Mouse (Mus musculus) hindbrain, embryonic 12.5 days (tissue): ENCODE measurements around the gene Nudcd3. TPM values are rescaled to one million over a fixed set of nuclear protein-coding genes. Genes with fewer than 3 reads are reported as not detected.

Experiments used
- ATAC-seq: fragments of 200-750 bp; cut with Nextera tagmentation; 2 replicates; pipeline ENCODE4 v1.8.0; 2017; ENCODE audit warnings: moderate TSS enrichment; ENCODE audit not compliant: low FRiP score
- H3K27ac ChIP-seq: fragments of 300-500 bp; sonication (generic); 2 replicates; pipeline ENCODE4 v1.5.1; 2016; ENCODE audit warnings: mild to moderate bottlenecking
- H3K27me3 ChIP-seq: fragments of 300-500 bp; sonication (generic); 2 replicates; pipeline ENCODE4 v1.6.1; 2016; ENCODE audit warnings: mild to moderate bottlenecking
- H3K36me3 ChIP-seq: fragments of 300-500 bp; sonication (generic); 2 replicates; pipeline ENCODE4 v1.6.1; 2016; ENCODE audit warnings: mild to moderate bottlenecking
- H3K4me1 ChIP-seq: fragments of 300-500 bp; sonication (generic); 2 replicates; pipeline ENCODE4 v1.6.1; 2016
- H3K4me2 ChIP-seq: fragments of 300-500 bp; sonication (generic); replicated peaks from 2 replicates; pipeline ENCODE4 v1.6.1; 2016; ENCODE audit warnings: mild to moderate bottlenecking
- H3K4me3 ChIP-seq: fragments of 300-500 bp; sonication (generic); 2 replicates; pipeline ENCODE4 v1.5.1; 2016; ENCODE audit warnings: mild to moderate bottlenecking
- H3K9ac ChIP-seq: fragments of 300-500 bp; sonication (generic); 2 replicates; pipeline ENCODE4 v1.6.1; 2016; ENCODE audit warnings: mild to moderate bottlenecking, moderate library complexity
- H3K9me3 ChIP-seq: fragments of 300-500 bp; sonication (generic); replicated peaks from 2 replicates; pipeline ENCODE4 v1.6.1; 2016; ENCODE audit warnings: mild to moderate bottlenecking
- WGBS: fragments of 180-500 bp; shearing (Covaris S2); methylation state at CpG from one replicate; pipeline ENCODE4 v1.1.7; 2016; 5-methylcytosine and 5-hydroxymethylcytosine counted together
- polyA plus RNA-seq: library from polyadenylated mRNA; unstranded; fragments of >200 nt; fragmentation: Nextera tagmentation; extraction: Ambion mirVana; gene quantifications from 2 replicates; pipeline ENCODE4 v1.2.1, GENCODE M21; 2016

Nudcd3 gene
- polyA plus RNA-seq, 1 experiment from 2014 or later, result 57.7 TPM

- H3K36me3 ChIP-seq, result no peaks in the 10 kb centered on the region
- peak; percentile 82 for ATAC-seq
- H3K9me3 ChIP-seq, result no peaks in the 10 kb centered on the region
- WGBS, result under 1% methylated on average over 35 of the region's 35 CpGs
- peak within 1 kb of the TSS; percentile 94 for H3K4me2 ChIP-seq
- H3K4me1 ChIP-seq, result peaks cover 26% of the 10 kb centered on the region
- H3K9ac ChIP-seq, result peak within 1 kb of the TSS; percentile 96
- H3K27me3 ChIP-seq, result no peaks in the 10 kb centered on the region
- peak within 1 kb of the TSS; percentile 99 for H3K4me3 ChIP-seq
- H3K27ac ChIP-seq, result peak within 1 kb of the TSS; percentile 94
Observed at GRCm38 (mm10) chr11:6199410-6200086, 667 bp downstream of the Nudcd3 start, which contains the start of gene A730071L15Rik. Gene A730071L15Rik (plus strand): TSS chr11:6200029.

- Histone ChIP-seq H3K36me3 (no peaks in the 10 kb centered on the region), H3K9me3 (no peaks in the 10 kb centered on the region), H3K27me3 (no peaks in the 10 kb centered on the region), H3K4me3 (peak overlapping the region; percentile 99; the same call in 1 of the 2 replicates), H3K4me2 (peak overlapping the region; percentile 94), H3K27ac (no peak overlapping the region), H3K9ac (no peak overlapping the region), H3K4me1 (peaks cover 26% of the 10 kb centered on the region)
- WGBS, result 92% methylated on average over 4 of the region's 4 CpGs
- no peak for ATAC-seq
Observed at GRCm38 (mm10) chr11:6198449-6198848, 1.8 kb downstream of the Nudcd3 start.

- Histone ChIP-seq H3K9ac (no peak overlapping the region), H3K9me3 (no peaks in the 10 kb centered on the region), H3K4me2 (no peak overlapping the region), H3K27me3 (no peaks in the 10 kb centered on the region), H3K4me3 (no peak overlapping the region), H3K27ac (no peak overlapping the region), H3K4me1 (peaks cover 26% of the 10 kb centered on the region), H3K36me3 (peaks cover 13% of the 10 kb centered on the region)
- no peak for ATAC-seq
- WGBS, result 94% methylated on average over 8 of the region's 8 CpGs
Observed at GRCm38 (mm10) chr11:6196780-6197179, 3.4 kb downstream of the Nudcd3 start.

GRCm38 (mm10) chr11:6187878-6188277, 12.3 kb downstream of the Nudcd3 start:
- WGBS, result 26% methylated on average over 2 of the region's 2 CpGs

GRCm38 (mm10) chr11:6187399-6187798, 12.8 kb downstream of the Nudcd3 start:
- Histone ChIP-seq H3K27ac (no peak overlapping the region), H3K27me3 (no peaks in the 10 kb centered on the region), H3K36me3 (peaks cover 15% of the 10 kb centered on the region; the same call in 1 of the 2 replicates), H3K4me2 (no peak overlapping the region), H3K9ac (no peak overlapping the region), H3K9me3 (no peaks in the 10 kb centered on the region), H3K4me3 (no peak overlapping the region), H3K4me1 (peaks cover 18% of the 10 kb centered on the region)
- peak; percentile 43; the same call in 1 of the 2 replicates for ATAC-seq
- 89% methylated on average over 3 of the region's 3 CpGs for WGBS

More at GRCm38 (mm10) chr11:6187878-6188277, 12.3 kb downstream of the Nudcd3 start:
- Histone ChIP-seq H3K9ac (no peak overlapping the region), H3K4me1 (peaks cover 16% of the 10 kb centered on the region), H3K36me3 (peaks cover 19% of the 10 kb centered on the region), H3K27me3 (no peaks in the 10 kb centered on the region), H3K4me2 (no peak overlapping the region), H3K27ac (no peak overlapping the region), H3K4me3 (no peak overlapping the region), H3K9me3 (no peaks in the 10 kb centered on the region)
- ATAC-seq, result peak; percentile 48; the same call in 1 of the 2 replicates

GRCm38 (mm10) chr11:6184202-6184935, 15.8 kb downstream of the Nudcd3 start:
- WGBS, result 78% methylated on average over 11 of the region's 11 CpGs

GRCm38 (mm10) chr11:6183246-6183645, 17.0 kb downstream of the Nudcd3 start:
- H3K36me3 ChIP-seq, result 0 out of 2 replicates have a peak, but pooled peaks cover 3% of the 10 kb centered on the region
- no peak overlapping the region for H3K4me2 ChIP-seq
- no peak for ATAC-seq
- H3K4me3 ChIP-seq, result no peak overlapping the region
- WGBS, result 68% methylated on average over 2 of the region's 2 CpGs
- no peak overlapping the region for H3K27ac ChIP-seq
- H3K27me3 ChIP-seq, result no peaks in the 10 kb centered on the region
- no peaks in the 10 kb centered on the region for H3K9me3 ChIP-seq
- peaks cover 35% of the 10 kb centered on the region for H3K4me1 ChIP-seq
- H3K9ac ChIP-seq, result no peak overlapping the region

More at GRCm38 (mm10) chr11:6184202-6184935, 15.8 kb downstream of the Nudcd3 start:
- Histone ChIP-seq H3K27ac (no peak overlapping the region; the same call in 1 of the 2 replicates), H3K36me3 (0 out of 2 replicates have a peak, but pooled peaks cover 8% of the 10 kb centered on the region), H3K9ac (0 out of 2 replicates have a peak overlapping the region, but pooled peaks have one; percentile 19), H3K4me1 (peaks cover 23% of the 10 kb centered on the region), H3K27me3 (no peaks in the 10 kb centered on the region), H3K4me3 (no peak overlapping the region), H3K4me2 (no peak overlapping the region), H3K9me3 (no peaks in the 10 kb centered on the region)
- ATAC-seq, result no peak

GRCm38 (mm10) chr11:6180811-6181399, 19.3 kb downstream of the Nudcd3 start:
- Histone ChIP-seq H3K4me2 (no peak overlapping the region), H3K9ac (no peak overlapping the region), H3K4me3 (no peak overlapping the region), H3K4me1 (peaks cover 37% of the 10 kb centered on the region), H3K27ac (no peak overlapping the region), H3K9me3 (no peaks in the 10 kb centered on the region), H3K27me3 (no peaks in the 10 kb centered on the region), H3K36me3 (no peaks in the 10 kb centered on the region)
- no peak for ATAC-seq
- WGBS, result 52% methylated on average over 6 of the region's 6 CpGs

- WGBS, result 11% methylated on average over 8 of the region's 8 CpGs
- ATAC-seq, result no peak
- Histone ChIP-seq H3K4me1 (peaks cover 32% of the 10 kb centered on the region), H3K9me3 (no peaks in the 10 kb centered on the region), H3K4me3 (no peak overlapping the region), H3K4me2 (no peak overlapping the region), H3K9ac (no peak overlapping the region), H3K36me3 (no peaks in the 10 kb centered on the region), H3K27ac (peak overlapping the region; percentile 49; the same call in 1 of the 2 replicates), H3K27me3 (no peaks in the 10 kb centered on the region)
Observed at GRCm38 (mm10) chr11:6179194-6179593, 21.0 kb downstream of the Nudcd3 start.

GRCm38 (mm10) chr11:6178673-6179166, 21.5 kb downstream of the Nudcd3 start:
- H3K36me3 ChIP-seq, result no peaks in the 10 kb centered on the region
- ATAC-seq, result no peak
- 6% methylated on average over 2 of the region's 2 CpGs for WGBS

GRCm38 (mm10) chr11:6177781-6178420, 22.3 kb downstream of the Nudcd3 start:
- ATAC-seq, result no peak
- no peak overlapping the region for H3K27ac ChIP-seq
- whole genome bisulfite sequencing, result 43% methylated on average over 8 of the region's 8 CpGs

More at GRCm38 (mm10) chr11:6178673-6179166, 21.5 kb downstream of the Nudcd3 start:
- no peak overlapping the region for H3K4me2 ChIP-seq
- H3K9ac ChIP-seq, result no peak overlapping the region
- peak overlapping the region; percentile 49; the same call in 1 of the 2 replicates for H3K27ac ChIP-seq
- H3K4me3 ChIP-seq, result no peak overlapping the region
- H3K9me3 ChIP-seq, result no peaks in the 10 kb centered on the region
- H3K4me1 ChIP-seq, result peaks cover 29% of the 10 kb centered on the region
- no peaks in the 10 kb centered on the region for H3K27me3 ChIP-seq

More at GRCm38 (mm10) chr11:6177781-6178420, 22.3 kb downstream of the Nudcd3 start:
- H3K9me3 ChIP-seq, result no peaks in the 10 kb centered on the region
- H3K27me3 ChIP-seq, result no peaks in the 10 kb centered on the region
- H3K9ac ChIP-seq, result no peak overlapping the region
- no peaks in the 10 kb centered on the region for H3K36me3 ChIP-seq
- H3K4me2 ChIP-seq, result no peak overlapping the region
- no peak overlapping the region for H3K4me3 ChIP-seq
- H3K4me1 ChIP-seq, result peaks cover 25% of the 10 kb centered on the region
